Mouse (Mus musculus): ENCODE measurements around the gene Tnfaip2. TPM values are rescaled to one million over a fixed set of nuclear protein-coding genes. Genes with fewer than 3 reads are reported as not detected.

Tnfaip2 gene
- polyA plus RNA-seq, 2 experiments, result 10.0 to 10.2 TPM

GRCm38 (mm10) chr12:111424547-111424946 is 17.7 kb upstream of the Tnfaip2 start:
- H3K9me3 ChIP-seq (ENCODE audit: control insufficient read depth, low read length), result no peaks in the 10 kb centered on the region
- no peak overlapping the region for H3K27ac ChIP-seq (replicated peaks; ENCODE audit: low read depth, low read length)
- no peak overlapping the region for H3K4me3 ChIP-seq (replicated peaks; ENCODE audit: low read length)
- peaks cover 29% of the 10 kb centered on the region for H3K4me1 ChIP-seq (ENCODE audit: control insufficient read depth, insufficient read depth, low read length)
- H3K4me2 ChIP-seq (replicated peaks; ENCODE audit: low read depth, low read length, severe bottlenecking), result no peak overlapping the region
- 17% methylated on average over 9 of the region's 9 CpGs for WGBS
- H3K36me3 ChIP-seq (ENCODE audit: control insufficient read depth, insufficient read depth, low read length), result no peaks in the 10 kb centered on the region
- no peak for TF ChIP-seq POLR2A (IDR thresholded peaks at IDR 0.05; ENCODE audit: borderline replicate concordance, extremely low read depth, insufficient read depth, insufficient read length)
- ATAC-seq (ENCODE audit: low FRiP score, low read depth) (no peak), DNase-seq (ENCODE audit: low spot score) (no peak)
- no peak overlapping the region for H3K9ac ChIP-seq (ENCODE audit: low read depth, low read length, severe bottlenecking)
- peaks cover 77% of the 10 kb centered on the region for H3K27me3 ChIP-seq (ENCODE audit: control insufficient read depth, insufficient read depth, low read length)

- peaks cover 80% of the 10 kb centered on the region for H3K27me3 ChIP-seq (ENCODE audit: control insufficient read depth, insufficient read depth, low read length)
- no peak for ATAC-seq (ENCODE audit: low FRiP score, low read depth)
- no peak for TF ChIP-seq POLR2A (IDR thresholded peaks at IDR 0.05; ENCODE audit: borderline replicate concordance, extremely low read depth, insufficient read depth, insufficient read length)
- no peak overlapping the region for H3K4me3 ChIP-seq (replicated peaks; ENCODE audit: low read length)
- H3K4me1 ChIP-seq (ENCODE audit: control insufficient read depth, insufficient read depth, low read length), result peaks cover 36% of the 10 kb centered on the region
- no peak overlapping the region for H3K27ac ChIP-seq (replicated peaks; ENCODE audit: low read depth, low read length)
- no peak overlapping the region for H3K4me2 ChIP-seq (replicated peaks; ENCODE audit: low read depth, low read length, severe bottlenecking)
- WGBS, result 6% methylated on average over 15 of the region's 15 CpGs
- no peaks in the 10 kb centered on the region for H3K9me3 ChIP-seq (ENCODE audit: control insufficient read depth, low read length)
- peak; percentile 83 for DNase-seq (ENCODE audit: low spot score)
- H3K36me3 ChIP-seq (ENCODE audit: control insufficient read depth, insufficient read depth, low read length), result no peaks in the 10 kb centered on the region
- no peak overlapping the region for H3K9ac ChIP-seq (ENCODE audit: low read depth, low read length, severe bottlenecking)
These were observed 17.0 kb upstream of the Tnfaip2 start for GRCm38 (mm10) chr12:111425258-111425657.

- DNase-seq (ENCODE audit: low spot score), result peak; percentile 81
- no peak overlapping the region for H3K4me2 ChIP-seq (replicated peaks; ENCODE audit: low read depth, low read length, severe bottlenecking)
- 17% methylated on average over 29 of the region's 29 CpGs for WGBS
- H3K9me3 ChIP-seq (ENCODE audit: control insufficient read depth, low read length), result no peaks in the 10 kb centered on the region
- TF ChIP-seq POLR2A (IDR thresholded peaks at IDR 0.05; ENCODE audit: borderline replicate concordance, extremely low read depth, insufficient read depth, insufficient read length), result no peak
- no peaks in the 10 kb centered on the region for H3K36me3 ChIP-seq (ENCODE audit: control insufficient read depth, insufficient read depth, low read length)
- H3K9ac ChIP-seq (ENCODE audit: low read depth, low read length, severe bottlenecking), result no peak overlapping the region
- H3K4me1 ChIP-seq (ENCODE audit: control insufficient read depth, insufficient read depth, low read length), result peaks cover 40% of the 10 kb centered on the region
- H3K27me3 ChIP-seq (ENCODE audit: control insufficient read depth, insufficient read depth, low read length), result peaks cover 86% of the 10 kb centered on the region
- ATAC-seq (ENCODE audit: low FRiP score, low read depth), result no peak
- H3K4me3 ChIP-seq (replicated peaks; ENCODE audit: low read length), result no peak overlapping the region
- H3K27ac ChIP-seq (replicated peaks; ENCODE audit: low read depth, low read length), result no peak overlapping the region
These were observed 16.3 kb upstream of the Tnfaip2 start for GRCm38 (mm10) chr12:111425789-111426460.

- ATAC-seq (ENCODE audit: low FRiP score, low read depth) (no peak), DNase-seq (ENCODE audit: low spot score) (peak; percentile 67)
- Histone ChIP-seq H3K4me2 (replicated peaks; ENCODE audit: low read depth, low read length, severe bottlenecking) (no peak overlapping the region), H3K9me3 (ENCODE audit: control insufficient read depth, low read length) (no peaks in the 10 kb centered on the region), H3K9ac (ENCODE audit: low read depth, low read length, severe bottlenecking) (no peak overlapping the region), H3K36me3 (ENCODE audit: control insufficient read depth, insufficient read depth, low read length) (no peaks in the 10 kb centered on the region), H3K27ac (replicated peaks; ENCODE audit: low read depth, low read length) (no peak overlapping the region), H3K4me1 (ENCODE audit: control insufficient read depth, insufficient read depth, low read length) (peaks cover 40% of the 10 kb centered on the region), H3K4me3 (replicated peaks; ENCODE audit: low read length) (no peak overlapping the region), H3K27me3 (ENCODE audit: control insufficient read depth, insufficient read depth, low read length) (peaks cover 86% of the 10 kb centered on the region)
- WGBS, result 40% methylated on average over 12 of the region's 12 CpGs
- no peak for TF ChIP-seq POLR2A (IDR thresholded peaks at IDR 0.05; ENCODE audit: borderline replicate concordance, extremely low read depth, insufficient read depth, insufficient read length)
These were observed 14.7 kb upstream of the Tnfaip2 start for GRCm38 (mm10) chr12:111427438-111428113.

- H3K4me1 ChIP-seq (ENCODE audit: control insufficient read depth, insufficient read depth, low read length), result peaks cover 38% of the 10 kb centered on the region
These were observed 13.9 kb upstream of the Tnfaip2 start for GRCm38 (mm10) chr12:111428364-111428763.

More at GRCm38 (mm10) chr12:111428364-111428763, 13.9 kb upstream of the Tnfaip2 start:
- ATAC-seq (ENCODE audit: low FRiP score, low read depth), result no peak
- DNase-seq (ENCODE audit: low spot score), result no peak
- H3K4me2 ChIP-seq (replicated peaks; ENCODE audit: low read depth, low read length, severe bottlenecking), result 0 out of 2 replicates have a peak overlapping the region, but pooled peaks have one; percentile 65
- peaks cover 81% of the 10 kb centered on the region for H3K27me3 ChIP-seq (ENCODE audit: control insufficient read depth, insufficient read depth, low read length)
- H3K4me3 ChIP-seq (replicated peaks; ENCODE audit: low read length), result no peak overlapping the region
- H3K9me3 ChIP-seq (ENCODE audit: control insufficient read depth, low read length), result no peaks in the 10 kb centered on the region
- no peak for TF ChIP-seq POLR2A (IDR thresholded peaks at IDR 0.05; ENCODE audit: borderline replicate concordance, extremely low read depth, insufficient read depth, insufficient read length)
- H3K36me3 ChIP-seq (ENCODE audit: control insufficient read depth, insufficient read depth, low read length), result no peaks in the 10 kb centered on the region
- WGBS, result 19% methylated on average over 8 of the region's 8 CpGs
- H3K27ac ChIP-seq (replicated peaks; ENCODE audit: low read depth, low read length), result no peak overlapping the region
- H3K9ac ChIP-seq (ENCODE audit: low read depth, low read length, severe bottlenecking), result no peak overlapping the region
